Mouse (Mus musculus): Measurements from ENCODE around the gene Qrich2.
A peak's percentile ranks its signal among the peaks of the same experiment; 100 is the strongest.

- peak in 1 of 2 experiments; percentile 2; a peak in 1 of 4 replicates for TF ChIP-seq CTCF (conservative IDR thresholded peaks at IDR 0.05 in 1 of 2, IDR thresholded peaks at IDR 0.05 in 1 of 2; ENCODE audit: low read depth in 2 of 2, low read length in 2 of 2)
- TF ChIP-seq EP300 (IDR thresholded peaks at IDR 0.05; ENCODE audit: low read length): peak; percentile 96
- TF ChIP-seq E2F4 (IDR thresholded peaks at IDR 0.05; ENCODE audit: insufficient replicate concordance, low read depth, low read length): peak; percentile 95
- peak; percentile 86; the same call in 1 of the 2 replicates for TF ChIP-seq UBTF (IDR thresholded peaks at IDR 0.05; ENCODE audit: low read depth, low read length)
- TF ChIP-seq ELF1 (IDR thresholded peaks at IDR 0.05; ENCODE audit: low read depth, low read length): peak; percentile 68
- peak; percentile 99 for TF ChIP-seq BHLHE40 (IDR thresholded peaks at IDR 0.05; ENCODE audit: low read depth, low read length)
- peak; percentile 97 for TF ChIP-seq POLR2AphosphoS2 (IDR thresholded peaks at IDR 0.05; ENCODE audit: low read depth, low read length)
- no peak for TF ChIP-seq POLR2A (IDR thresholded peaks at IDR 0.05; ENCODE audit: low read depth, low read length)
- no peak for TF ChIP-seq GABPA (IDR thresholded peaks at IDR 0.05; ENCODE audit: insufficient replicate concordance, low read depth, low read length)
- TF ChIP-seq NRF1 (IDR thresholded peaks at IDR 0.05; ENCODE audit: low read depth, low read length): peak; percentile 74
- no peak for TF ChIP-seq USF2 (conservative IDR thresholded peaks at IDR 0.05; ENCODE audit: low read depth, low read length)
- TF ChIP-seq MYC (IDR thresholded peaks at IDR 0.05; ENCODE audit: low read depth, low read length): no peak; the same call in none of the 2 replicates
- TF ChIP-seq JUND (conservative IDR thresholded peaks at IDR 0.05; ENCODE audit: low read depth, low read length): peak; percentile 99
Observed at GRCm38 (mm10) chr11:116406231-116406728, 59.8 kb downstream of the Qrich2 start.

Data from CH12.LX (cell line).